Mouse (Mus musculus) hindbrain, embryonic 11.5 days (tissue): ENCODE measurements at regions not wholly inside any gene's neighbourhood (a gene's known extent, or its start where the extent isn't known, plus 50 kb on each side); places are given as distances from the start of the nearest gene placed in this dataset.

Experiments used
- ATAC-seq: fragments of 200-750 bp; cut with Nextera tagmentation; 2 replicates; pipeline ENCODE4 v1.8.0; 2017; ENCODE audit warnings: mild to moderate bottlenecking, moderate TSS enrichment, moderate library complexity; ENCODE audit not compliant: low FRiP score
- DNase-seq: peaks from one replicate; pipeline ENCODE4 v3.0.0-alpha.2; 2015; ENCODE audit warnings: low spot score
- H3K27ac ChIP-seq: fragments of 300-500 bp; sonication (generic); 2 replicates; pipeline ENCODE4 v1.5.1; 2014; ENCODE audit warnings: mild to moderate bottlenecking, low read depth, low read length
- H3K27me3 ChIP-seq: fragments of 300-500 bp; sonication (generic); 2 replicates; pipeline ENCODE4 v1.6.1; 2014; ENCODE audit warnings: mild to moderate bottlenecking, low read length, moderate library complexity, mixed read lengths; ENCODE audit not compliant: control insufficient read depth, insufficient read depth
- H3K36me3 ChIP-seq: fragments of 300-500 bp; sonication (generic); 2 replicates; pipeline ENCODE4 v1.6.1; 2014; ENCODE audit warnings: mild to moderate bottlenecking, low read length, moderate library complexity, mixed read lengths; ENCODE audit not compliant: control insufficient read depth, insufficient read depth
- H3K4me1 ChIP-seq: fragments of 300-500 bp; sonication (generic); replicated peaks from 2 replicates; pipeline ENCODE4 v1.6.1; 2014; ENCODE audit warnings: low read length, mixed read lengths; ENCODE audit not compliant: control insufficient read depth, insufficient read depth
- H3K4me2 ChIP-seq: fragments of 300-500 bp; sonication (generic); replicated peaks from 2 replicates; pipeline ENCODE4 v1.6.1; 2014; ENCODE audit warnings: mild to moderate bottlenecking, low read depth, low read length
- H3K4me3 ChIP-seq: fragments of 300-500 bp; sonication (generic); 2 replicates; pipeline ENCODE4 v1.5.1; 2014; ENCODE audit warnings: low read depth, low read length
- H3K9ac ChIP-seq: fragments of 300-500 bp; sonication (generic); 2 replicates; pipeline ENCODE4 v1.6.1; 2014; ENCODE audit warnings: low read depth, low read length
- H3K9me3 ChIP-seq: fragments of 300-500 bp; sonication (generic); 2 replicates; pipeline ENCODE4 v1.6.1; 2016; ENCODE audit warnings: low read length; ENCODE audit not compliant: control insufficient read depth
- WGBS: fragments of 180-500 bp; shearing (Covaris S2); extraction: QIAGEN DNeasy Blood & Tissue Kit; methylation state at CpG from one replicate; pipeline ENCODE4 v1.1.7; 2014; 5-methylcytosine and 5-hydroxymethylcytosine counted together

DNA sequence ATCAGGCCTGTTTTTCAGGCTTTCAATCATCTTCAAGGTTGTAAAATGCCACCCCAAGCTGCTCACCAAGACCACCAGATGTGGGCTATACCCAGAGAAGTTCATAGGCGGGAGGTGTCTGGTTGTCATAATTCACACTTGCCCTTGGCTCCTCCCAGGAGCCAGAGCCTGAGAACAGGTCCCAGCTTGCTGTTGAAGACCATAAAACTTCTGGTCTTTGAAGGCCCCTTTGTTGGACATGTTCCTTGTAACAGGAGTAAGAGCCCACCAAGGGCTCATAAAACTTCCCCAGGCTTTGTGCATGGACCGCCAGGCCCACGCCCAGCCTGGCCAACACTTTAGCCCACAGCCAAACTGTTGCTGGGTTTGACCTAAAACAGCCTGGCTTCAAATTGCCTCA is 62.6 kb upstream of the Atp6ap2 start:
- Histone ChIP-seq H3K4me2 (no peak overlapping the region), H3K4me1 (no peaks in the 10 kb centered on the region), H3K9me3 (no peaks in the 10 kb centered on the region), H3K4me3 (no peak overlapping the region), H3K27ac (no peak overlapping the region), H3K27me3 (no peaks in the 10 kb centered on the region), H3K36me3 (no peaks in the 10 kb centered on the region), H3K9ac (no peak overlapping the region)
- DNase-seq (no peak), ATAC-seq (no peak)
- 86% methylated on average over 3 of the region's 3 CpGs for WGBS

DNA sequence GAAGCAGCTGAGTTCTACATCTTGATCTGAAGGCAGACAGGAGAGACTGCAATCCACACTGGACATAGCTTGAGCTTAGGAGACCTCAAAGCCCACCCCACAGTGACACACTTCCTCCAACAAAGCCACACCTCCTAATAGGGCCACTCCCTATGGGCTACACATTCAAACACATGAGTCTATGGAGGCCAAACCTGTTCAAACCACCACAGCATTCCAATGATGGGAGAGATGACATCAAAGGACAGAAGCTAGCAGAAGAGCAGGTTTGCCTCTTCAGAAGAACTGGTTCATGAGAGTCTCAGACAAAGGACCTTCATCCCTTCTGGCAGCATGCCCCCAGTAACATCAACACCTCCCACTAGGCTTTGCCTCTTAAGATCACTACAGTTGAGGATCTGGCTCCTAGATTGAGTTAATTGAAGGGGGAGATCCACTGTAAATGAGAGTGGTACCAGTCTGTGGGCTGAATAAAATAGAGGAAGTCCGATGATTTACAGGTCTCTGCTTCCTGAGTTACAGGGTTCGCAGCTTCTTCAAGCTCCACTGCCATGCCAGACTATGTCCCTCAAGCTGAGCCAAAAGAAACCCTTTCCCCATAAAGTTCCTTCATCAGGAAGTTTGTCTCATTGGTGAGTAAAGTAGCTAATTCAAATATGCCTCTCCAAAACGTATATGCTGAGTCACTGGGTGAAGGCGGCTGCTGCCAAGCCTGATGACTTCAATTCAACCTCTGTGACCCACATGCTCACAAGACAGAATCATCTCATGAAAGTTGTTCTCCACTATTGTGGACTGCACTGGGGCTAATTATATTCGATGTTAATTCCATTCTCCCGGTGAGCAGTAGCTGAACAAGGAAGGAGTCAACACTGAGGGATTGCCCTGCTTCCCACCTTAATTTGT is 56.9 kb upstream of the Atp6ap2 start:
- H3K36me3 ChIP-seq: no peaks in the 10 kb centered on the region
- no peak overlapping the region for H3K9ac ChIP-seq
- 69% methylated on average over 6 of the region's 6 CpGs for WGBS

More for the DNA sequence above, 56.9 kb upstream of the Atp6ap2 start:
- no peak overlapping the region for H3K27ac ChIP-seq
- H3K4me2 ChIP-seq: no peak overlapping the region
- no peaks in the 10 kb centered on the region for H3K27me3 ChIP-seq
- ATAC-seq (no peak), DNase-seq (no peak)
- H3K4me3 ChIP-seq: no peak overlapping the region
- H3K9me3 ChIP-seq: no peaks in the 10 kb centered on the region
- H3K4me1 ChIP-seq: no peaks in the 10 kb centered on the region
